Mouse (Mus musculus) bone marrow macrophage, adult 2 months (primary cell): Measurements from ENCODE around the gene Trpc4ap. TPM values are rescaled to one million over a fixed set of nuclear protein-coding genes. Genes with fewer than 3 reads are reported as not detected.
"Not testable (repeated sequence)": the region's sequence is repeated elsewhere in the genome, so short reads cannot be mapped to it uniquely, and the experiment has no call there.

Experiments
- H3K27ac ChIP-seq: 2 replicates; pipeline ENCODE4 v1.5.1; 2012; ENCODE audit warnings: low read depth, low read length; ENCODE audit not compliant: insufficient read depth
- H3K4me1 ChIP-seq: 2 replicates; pipeline ENCODE4 v1.6.1; 2012; ENCODE audit warnings: low read length; ENCODE audit not compliant: control insufficient read depth, insufficient read depth
- H3K4me3 ChIP-seq: 2 replicates; pipeline ENCODE4 v1.5.1; 2012; ENCODE audit warnings: mild to moderate bottlenecking, low read length, moderate library complexity; ENCODE audit not compliant: insufficient read depth
- CTCF ChIP-seq: IDR thresholded peaks from 2 replicates; pipeline ENCODE4 v1.5.1; 2012; ENCODE audit warnings: low read depth, mild to moderate bottlenecking, low read length, moderate library complexity
- POLR2A ChIP-seq: IDR thresholded peaks from 2 replicates; pipeline ENCODE4 v1.6.1; 2012; ENCODE audit warnings: mild to moderate bottlenecking, low read depth, low read length, borderline replicate concordance
- polyA plus RNA-seq: library from polyadenylated mRNA; stranded (reverse); fragments of >200 nt; gene quantifications from 2 replicates; pipeline ENCODE4 v1.2.4, GENCODE M21; 2012; ENCODE audit not compliant: missing spikeins, insufficient read depth, insufficient read length

Gene Trpc4ap
- 93.1 and 108 TPM in 2 replicates for polyA plus RNA-seq

- Histone ChIP-seq H3K27ac (peak within 1 kb of the TSS; percentile 56), H3K4me1 (peaks cover 6% of the 10 kb centered on the region; the same call in 1 of the 2 replicates), H3K4me3 (peak within 1 kb of the TSS; percentile 83)
- TF ChIP-seq POLR2A (no peak), CTCF (peak; percentile 36; the same call in 1 of the 2 replicates)
Observed at GRCm38 (mm10) chr2:155691723-155692493, at the start of gene Trpc4ap. TSS of gene Trpc4ap (minus strand) at chr2:155692384.

- Histone ChIP-seq H3K4me1 (peaks cover 10% of the 10 kb centered on the region; the same call in 1 of the 2 replicates), H3K4me3 (no peak overlapping the region), H3K27ac (no peak overlapping the region)
- TF ChIP-seq CTCF (no peak), POLR2A (no peak)
Observed at GRCm38 (mm10) chr2:155737803-155738202, 45.6 kb upstream of the Trpc4ap start.

GRCm38 (mm10) chr2:155736936-155737335 is 44.8 kb upstream of the Trpc4ap start:
- peaks cover 10% of the 10 kb centered on the region; the same call in 1 of the 2 replicates for H3K4me1 ChIP-seq
- TF ChIP-seq POLR2A (no peak), CTCF (no peak)
- no peak overlapping the region for H3K27ac ChIP-seq
- no peak overlapping the region for H3K4me3 ChIP-seq

DNA sequence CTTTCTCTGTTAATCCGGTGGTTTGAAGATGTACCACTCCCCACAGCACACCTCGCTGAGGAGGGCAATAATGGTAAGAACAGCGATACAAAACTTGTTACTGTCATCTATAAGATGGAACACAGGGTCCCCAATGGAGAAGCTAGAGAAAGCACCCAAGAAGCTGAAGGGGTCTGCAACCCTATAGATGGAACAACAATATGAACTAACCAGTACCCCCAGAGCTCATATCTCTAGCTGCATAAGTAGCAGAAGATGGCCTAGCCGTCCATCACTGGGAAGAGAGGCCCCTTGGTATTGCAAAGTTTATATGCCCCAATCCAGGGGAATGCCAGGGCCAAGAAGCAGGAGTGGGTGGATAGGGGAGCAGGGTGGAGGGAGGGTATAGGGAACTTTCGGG is 43.6 kb upstream of the Trpc4ap start, which contains the start of gene Gm17581:
Gm17581 (minus strand) TSS at position 101 of the 400 bp plus-strand sequence.
- H3K4me3 ChIP-seq, H3K4me1 ChIP-seq, H3K27ac ChIP-seq: not testable (repeated sequence)

DNA sequence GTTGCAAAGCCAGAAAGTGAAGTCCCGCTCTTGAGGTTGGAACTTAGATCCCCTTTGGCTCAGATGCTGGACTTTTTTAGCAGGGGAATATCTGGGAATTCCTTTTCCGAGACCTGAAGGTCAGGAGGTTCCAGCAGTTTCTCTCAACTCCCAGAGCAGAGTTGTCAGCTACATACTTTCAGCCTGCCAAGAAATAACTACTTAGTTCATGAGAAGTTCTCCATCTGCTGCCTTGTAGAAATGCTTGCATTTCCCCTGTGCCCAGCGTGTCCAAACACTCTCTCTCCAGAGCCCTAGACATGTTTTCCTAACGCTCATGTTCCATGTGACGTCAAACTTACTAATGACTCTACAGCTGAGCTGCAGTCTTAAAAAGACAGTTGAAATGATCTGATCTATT is 42.9 kb upstream of the Trpc4ap start:
- TF ChIP-seq CTCF: no peak
- no peak for TF ChIP-seq POLR2A
- H3K27ac ChIP-seq: no peak overlapping the region
- peaks cover 10% of the 10 kb centered on the region; the same call in 1 of the 2 replicates for H3K4me1 ChIP-seq
- H3K4me3 ChIP-seq: no peak overlapping the region

- Histone ChIP-seq H3K4me3 (peak within 1 kb of the TSS; percentile 63), H3K4me1 (peaks cover 32% of the 10 kb centered on the region), H3K27ac (no peak within 1 kb of the TSS)
- TF ChIP-seq POLR2A (no peak), CTCF (no peak)
Observed at GRCm38 (mm10) chr2:155729158-155729645, 37.0 kb upstream of the Trpc4ap start, which contains the start of gene Edem2. TSS of gene Edem2 (minus strand) at chr2:155729475.

DNA sequence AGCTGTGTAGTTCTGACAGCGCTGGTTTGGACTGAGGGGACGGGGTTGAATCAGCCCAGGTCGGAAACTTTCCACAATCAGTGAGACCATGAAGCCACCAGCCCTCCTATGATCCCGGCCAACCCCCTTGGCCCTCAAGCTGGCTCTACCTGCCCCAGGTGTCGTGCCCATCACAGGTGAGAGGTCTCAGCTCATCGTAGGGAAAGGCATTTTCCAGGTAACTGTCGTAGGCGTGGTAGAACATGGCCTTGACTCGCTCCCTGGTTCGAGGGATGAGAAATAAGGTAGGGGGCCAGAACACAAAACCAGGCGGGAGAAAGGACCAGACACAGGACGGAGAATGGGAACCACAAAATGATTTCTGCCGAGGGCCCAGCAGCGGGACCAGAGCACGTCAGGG is 36.6 kb upstream of the Trpc4ap start:
- TF ChIP-seq POLR2A: no peak
- no peak for TF ChIP-seq CTCF
- no peak overlapping the region for H3K27ac ChIP-seq
- peaks cover 35% of the 10 kb centered on the region for H3K4me1 ChIP-seq
- H3K4me3 ChIP-seq: peak overlapping the region; percentile 63

- Histone ChIP-seq H3K27ac (no peak overlapping the region), H3K4me1 (peaks cover 37% of the 10 kb centered on the region), H3K4me3 (no peak overlapping the region)
- TF ChIP-seq CTCF (no peak), POLR2A (no peak)
Observed at GRCm38 (mm10) chr2:155727764-155728395, 35.7 kb upstream of the Trpc4ap start.

DNA sequence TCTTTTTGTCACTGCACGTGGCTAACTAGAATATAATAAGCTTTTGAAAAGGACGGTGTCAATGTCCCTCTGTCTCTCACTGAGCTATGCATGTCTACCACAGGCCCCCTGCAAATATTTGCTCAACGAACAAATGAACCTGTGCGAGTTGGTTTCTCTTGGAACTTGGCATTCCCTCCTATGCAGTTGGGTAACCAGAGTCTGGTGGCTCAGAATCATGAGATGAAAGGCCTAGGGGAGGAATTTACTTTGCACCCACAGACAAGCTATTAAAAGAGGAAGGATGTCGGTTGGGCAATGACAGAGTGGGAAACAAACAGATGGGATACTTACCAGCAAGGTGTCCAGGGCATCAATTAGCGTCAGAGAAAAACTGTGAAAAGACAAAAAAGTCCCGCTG is 34.1 kb upstream of the Trpc4ap start:
- Histone ChIP-seq H3K27ac (peak overlapping the region; percentile 30), H3K4me1 (peaks cover 37% of the 10 kb centered on the region), H3K4me3 (no peak overlapping the region)
- TF ChIP-seq POLR2A (no peak), CTCF (no peak)

DNA sequence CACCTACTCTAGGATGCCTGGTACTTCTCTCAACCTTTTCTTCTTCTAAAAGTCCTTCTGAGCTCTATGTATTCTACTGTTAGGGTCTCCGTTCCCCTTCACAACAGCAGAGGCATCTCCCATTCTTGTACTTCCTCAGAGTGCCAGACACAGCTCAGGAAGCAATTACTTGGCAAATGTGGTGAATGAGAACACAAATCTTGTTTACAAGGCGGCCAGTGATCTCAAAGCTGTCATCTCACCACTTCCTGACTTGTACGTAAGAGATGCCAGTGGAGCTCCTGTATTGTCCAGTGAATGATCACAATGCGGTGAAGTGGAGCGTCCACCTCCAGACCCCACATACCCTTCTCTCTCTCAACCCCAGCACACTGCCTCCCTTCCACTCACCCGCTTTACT is 32.3 kb upstream of the Trpc4ap start:
- no peak overlapping the region for H3K4me3 ChIP-seq
- peaks cover 37% of the 10 kb centered on the region for H3K4me1 ChIP-seq
- no peak overlapping the region for H3K27ac ChIP-seq
- no peak for TF ChIP-seq CTCF
- TF ChIP-seq POLR2A: no peak
